Mouse (Mus musculus): ENCODE data around the gene Sowahb. TPM values are rescaled to one million over a fixed set of nuclear protein-coding genes. Genes with fewer than 3 reads are reported as not detected.
A peak's percentile ranks its signal among the peaks of the same experiment; 100 is the strongest.

Gene Sowahb
- polyA plus RNA-seq, 1 experiment from 2014 or later = 0.29 TPM

- Histone ChIP-seq H3K9me3 (no peaks in the 10 kb centered on the region), H3K4me1 (peaks cover 9% of the 10 kb centered on the region; the same call in 1 of the 2 replicates), H3K36me3 (replicated peaks) (no peaks in the 10 kb centered on the region), H3K9ac (no peak overlapping the region), H3K4me2 (no peak overlapping the region), H3K27me3 (peaks cover 20% of the 10 kb centered on the region), H3K4me3 (replicated peaks) (no peak overlapping the region), H3K27ac (no peak overlapping the region)
- peak; percentile 60; the same call in 1 of the 2 replicates for ATAC-seq (ENCODE audit: low FRiP score)
- 28% methylated on average over 8 of the region's 8 CpGs for WGBS
These were observed 9.0 kb upstream of the Sowahb start for GRCm38 (mm10) chr5:93053606-93054397.

GRCm38 (mm10) chr5:93051951-93052350, 7.1 kb upstream of the Sowahb start:
- H3K4me3 ChIP-seq (replicated peaks) = no peak overlapping the region
- no peak for ATAC-seq (ENCODE audit: low FRiP score)
- 87% methylated on average over 9 of the region's 9 CpGs for WGBS

GRCm38 (mm10) chr5:93051041-93051440, 6.2 kb upstream of the Sowahb start:
- peaks cover 40% of the 10 kb centered on the region for H3K27me3 ChIP-seq
- H3K4me2 ChIP-seq = no peak overlapping the region
- H3K36me3 ChIP-seq (replicated peaks) = no peaks in the 10 kb centered on the region
- no peak for ATAC-seq (ENCODE audit: low FRiP score)
- H3K9ac ChIP-seq = no peak overlapping the region
- H3K4me3 ChIP-seq (replicated peaks) = no peak overlapping the region
- H3K27ac ChIP-seq = no peak overlapping the region
- H3K4me1 ChIP-seq = peaks cover 9% of the 10 kb centered on the region; the same call in 1 of the 2 replicates
- no peaks in the 10 kb centered on the region for H3K9me3 ChIP-seq
- 47% methylated on average over 5 of the region's 5 CpGs for WGBS

More at GRCm38 (mm10) chr5:93051951-93052350, 7.1 kb upstream of the Sowahb start:
- H3K4me1 ChIP-seq = peaks cover 9% of the 10 kb centered on the region; the same call in 1 of the 2 replicates
- H3K4me2 ChIP-seq = no peak overlapping the region
- no peak overlapping the region for H3K9ac ChIP-seq
- no peak overlapping the region for H3K27ac ChIP-seq
- H3K9me3 ChIP-seq = no peaks in the 10 kb centered on the region
- no peaks in the 10 kb centered on the region for H3K36me3 ChIP-seq (replicated peaks)
- peaks cover 30% of the 10 kb centered on the region for H3K27me3 ChIP-seq

GRCm38 (mm10) chr5:93049971-93050370, 5.1 kb upstream of the Sowahb start:
- H3K27ac ChIP-seq = no peak overlapping the region
- H3K9ac ChIP-seq = no peak overlapping the region
- no peak overlapping the region for H3K4me3 ChIP-seq (replicated peaks)
- no peaks in the 10 kb centered on the region for H3K36me3 ChIP-seq (replicated peaks)
- no peak for ATAC-seq (ENCODE audit: low FRiP score)
- 67% methylated on average over 1 of the region's 1 CpGs for WGBS
- H3K4me2 ChIP-seq = no peak overlapping the region
- H3K4me1 ChIP-seq = peaks cover 14% of the 10 kb centered on the region
- H3K27me3 ChIP-seq = peaks cover 50% of the 10 kb centered on the region
- no peaks in the 10 kb centered on the region for H3K9me3 ChIP-seq

GRCm38 (mm10) chr5:93048481-93049240, 3.8 kb upstream of the Sowahb start:
- H3K4me2 ChIP-seq = no peak overlapping the region
- WGBS = 65% methylated on average over 13 of the region's 13 CpGs
- H3K27ac ChIP-seq = no peak overlapping the region
- H3K4me3 ChIP-seq (replicated peaks) = no peak overlapping the region
- H3K4me1 ChIP-seq = peaks cover 21% of the 10 kb centered on the region
- H3K36me3 ChIP-seq (replicated peaks) = no peaks in the 10 kb centered on the region
- no peak for ATAC-seq (ENCODE audit: low FRiP score)
- peaks cover 63% of the 10 kb centered on the region for H3K27me3 ChIP-seq
- no peak overlapping the region for H3K9ac ChIP-seq
- no peaks in the 10 kb centered on the region for H3K9me3 ChIP-seq

- peaks cover 86% of the 10 kb centered on the region for H3K27me3 ChIP-seq
- H3K4me2 ChIP-seq = no peak overlapping the region
- H3K36me3 ChIP-seq (replicated peaks) = no peaks in the 10 kb centered on the region
- no peak overlapping the region for H3K9ac ChIP-seq
- H3K4me3 ChIP-seq (replicated peaks) = no peak overlapping the region
- H3K4me1 ChIP-seq = peaks cover 18% of the 10 kb centered on the region
- ATAC-seq (ENCODE audit: low FRiP score) = no peak
- no peaks in the 10 kb centered on the region for H3K9me3 ChIP-seq
- 24% methylated on average over 5 of the region's 5 CpGs for WGBS
- no peak overlapping the region for H3K27ac ChIP-seq
These were observed 1.6 kb upstream of the Sowahb start for GRCm38 (mm10) chr5:93046306-93046845.

- WGBS = 1% methylated on average over 19 of the region's 19 CpGs
- H3K9ac ChIP-seq = peak overlapping the region; percentile 47; the same call in 1 of the 2 replicates
These were observed 521 bp upstream of the Sowahb start for GRCm38 (mm10) chr5:93045371-93045714.

GRCm38 (mm10) chr5:93043688-93044583, 886 bp downstream of the Sowahb start:
- peak overlapping the region; percentile 84 for H3K4me2 ChIP-seq
- H3K4me3 ChIP-seq (replicated peaks) = peak overlapping the region; percentile 47
- no peaks in the 10 kb centered on the region for H3K36me3 ChIP-seq (replicated peaks)
- no peaks in the 10 kb centered on the region for H3K9me3 ChIP-seq
- H3K9ac ChIP-seq = peak overlapping the region; percentile 17; the same call in 1 of the 2 replicates
- peaks cover 70% of the 10 kb centered on the region for H3K27me3 ChIP-seq
- peaks cover 18% of the 10 kb centered on the region for H3K4me1 ChIP-seq
- no peak overlapping the region for H3K27ac ChIP-seq
- WGBS = 2% methylated on average over 68 of the region's 69 CpGs
- ATAC-seq (ENCODE audit: low FRiP score) = peak; percentile 11; the same call in 1 of the 2 replicates

More at GRCm38 (mm10) chr5:93045371-93045714, 521 bp upstream of the Sowahb start:
- Histone ChIP-seq H3K27ac (no peak overlapping the region), H3K36me3 (replicated peaks) (no peaks in the 10 kb centered on the region), H3K9me3 (no peaks in the 10 kb centered on the region), H3K4me2 (peak overlapping the region; percentile 84), H3K4me3 (replicated peaks) (peak overlapping the region; percentile 47), H3K4me1 (peaks cover 18% of the 10 kb centered on the region), H3K27me3 (peaks cover 81% of the 10 kb centered on the region)
- no peak; the same call in 1 of the 2 replicates for ATAC-seq (ENCODE audit: low FRiP score)

GRCm38 (mm10) chr5:93042831-93043687, 1.8 kb downstream of the Sowahb start:
- 45% methylated on average over 18 of the region's 18 CpGs for WGBS
- Histone ChIP-seq H3K27me3 (peaks cover 69% of the 10 kb centered on the region), H3K4me2 (no peak overlapping the region; the same call in 1 of the 2 replicates)

GRCm38 (mm10) chr5:93042031-93042430, 2.8 kb downstream of the Sowahb start:
- peaks cover 21% of the 10 kb centered on the region for H3K4me1 ChIP-seq
- no peak overlapping the region for H3K4me3 ChIP-seq (replicated peaks)
- no peak for ATAC-seq (ENCODE audit: low FRiP score)
- H3K27ac ChIP-seq = no peak overlapping the region
- H3K27me3 ChIP-seq = peaks cover 61% of the 10 kb centered on the region
- WGBS = 67% methylated on average over 4 of the region's 4 CpGs
- H3K9ac ChIP-seq = no peak overlapping the region
- H3K9me3 ChIP-seq = no peaks in the 10 kb centered on the region
- no peak overlapping the region for H3K4me2 ChIP-seq
- H3K36me3 ChIP-seq (replicated peaks) = no peaks in the 10 kb centered on the region

More at GRCm38 (mm10) chr5:93042831-93043687, 1.8 kb downstream of the Sowahb start:
- Histone ChIP-seq H3K4me1 (peaks cover 18% of the 10 kb centered on the region), H3K9me3 (no peaks in the 10 kb centered on the region), H3K9ac (no peak overlapping the region), H3K4me3 (replicated peaks) (peak overlapping the region; percentile 47; the same call in 1 of the 2 replicates), H3K27ac (no peak overlapping the region), H3K36me3 (replicated peaks) (no peaks in the 10 kb centered on the region)
- no peak for ATAC-seq (ENCODE audit: low FRiP score)

- H3K27ac ChIP-seq = no peak overlapping the region
- H3K9me3 ChIP-seq = no peaks in the 10 kb centered on the region
- peaks cover 53% of the 10 kb centered on the region for H3K27me3 ChIP-seq
- H3K4me1 ChIP-seq = peaks cover 21% of the 10 kb centered on the region
- H3K4me2 ChIP-seq = no peak overlapping the region
- H3K36me3 ChIP-seq (replicated peaks) = no peaks in the 10 kb centered on the region
- no peak overlapping the region for H3K4me3 ChIP-seq (replicated peaks)
- WGBS = 71% methylated on average over 3 of the region's 3 CpGs
- no peak for ATAC-seq (ENCODE audit: low FRiP score)
- no peak overlapping the region for H3K9ac ChIP-seq
These were observed 3.5 kb downstream of the Sowahb start for GRCm38 (mm10) chr5:93041276-93041675.
